Mouse (Mus musculus): ENCODE measurements at regions not wholly inside any gene's neighbourhood (a gene's known extent, or its start where the extent isn't known, plus 50 kb on each side); places are given as distances from the start of the nearest gene placed in this dataset.

DNA sequence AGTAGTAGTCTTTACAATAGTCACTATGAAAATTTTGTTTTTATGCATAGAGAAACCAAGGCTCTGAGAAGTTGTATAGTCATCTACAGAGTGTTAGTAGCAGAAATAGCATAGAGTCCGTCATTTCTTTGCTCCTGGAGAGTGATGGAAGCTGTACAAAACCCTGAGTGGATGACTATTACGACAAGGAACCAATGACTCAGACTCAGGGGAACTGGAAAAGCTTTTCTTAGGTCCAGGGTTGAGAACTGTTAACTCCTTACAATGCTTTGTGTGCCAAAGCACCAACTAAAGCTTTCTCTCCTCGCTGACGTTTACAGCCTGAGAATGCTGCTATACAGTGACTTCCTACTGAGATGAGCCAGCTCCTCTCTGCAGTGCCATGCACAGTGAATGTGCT is 773.1 kb downstream of the Gsdmc2 start:
- no peak for TF ChIP-seq CTCF (IDR thresholded peaks at IDR 0.05)
- ChIA-PET POLR2A (no interaction called here), CTCF (no interaction called here)
- no peaks in the 10 kb centered on the region for H3K27me3 ChIP-seq
- DNase-seq (ENCODE audit: low read depth, low spot score) (no peak), ATAC-seq (no peak)
- in situ Hi-C loops (cut with MboI; ENCODE audit: low pct_unique_long_range_greater_than_20kb): no loop called here

DNA sequence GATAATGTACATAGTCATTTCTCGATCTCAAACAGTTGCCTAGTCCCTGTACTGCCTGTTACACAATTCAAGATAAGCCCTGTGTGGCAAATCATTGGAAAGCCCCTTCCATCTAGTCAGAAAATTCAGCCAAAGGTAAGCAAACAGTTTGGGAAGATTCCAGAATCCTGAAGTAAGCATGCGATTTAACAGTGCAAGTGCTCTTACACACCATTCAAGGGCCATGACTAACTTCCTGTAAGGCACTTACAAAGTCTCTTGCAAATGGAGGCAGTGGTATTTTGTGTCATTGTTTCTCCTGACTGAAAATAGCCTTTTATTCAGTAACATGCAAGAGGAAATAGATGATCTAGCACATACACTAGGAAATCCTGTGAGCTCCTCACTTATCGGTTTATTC is 777.9 kb downstream of the Gsdmc2 start:
- POLR2A ChIA-PET: no interaction called here
- ATAC-seq: no peak
- no peak for TF ChIP-seq CTCF (IDR thresholded peaks at IDR 0.05)
- CTCF ChIA-PET: no interaction called here
- in situ Hi-C loops (cut with MboI; ENCODE audit: low pct_unique_long_range_greater_than_20kb): no loop called here
- no peaks in the 10 kb centered on the region for H3K27me3 ChIP-seq
- no peak for DNase-seq (ENCODE audit: low read depth, low spot score)

DNA sequence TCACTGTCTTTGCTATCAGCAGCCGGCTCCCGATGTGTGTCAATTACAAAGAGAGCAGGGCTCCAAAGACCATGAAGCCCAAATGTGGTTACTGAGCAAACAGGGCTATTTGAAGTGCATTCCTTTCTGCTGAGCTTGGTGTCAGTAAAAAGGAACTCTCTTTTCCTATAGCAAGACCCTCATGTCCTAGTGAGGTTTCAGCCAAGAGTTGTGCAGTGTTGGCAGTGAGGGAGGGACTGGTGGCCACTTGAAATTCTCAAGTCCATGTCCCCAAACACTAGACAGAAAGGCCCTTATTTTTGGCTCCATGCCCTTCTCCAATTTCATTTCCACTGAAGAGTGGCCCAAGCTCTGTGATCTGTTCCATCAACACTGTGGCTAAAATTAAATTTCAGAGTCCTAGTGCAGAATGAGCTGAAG is 778.9 kb downstream of the Gsdmc2 start:
- no peak for TF ChIP-seq CTCF (IDR thresholded peaks at IDR 0.05)
- DNase-seq (ENCODE audit: low read depth, low spot score) (no peak), ATAC-seq (peak; percentile 67)
- no peaks in the 10 kb centered on the region for H3K27me3 ChIP-seq
- ChIA-PET CTCF (no interaction called here), POLR2A (no interaction called here)
- in situ Hi-C loops (cut with MboI; ENCODE audit: low pct_unique_long_range_greater_than_20kb): no loop called here

DNA sequence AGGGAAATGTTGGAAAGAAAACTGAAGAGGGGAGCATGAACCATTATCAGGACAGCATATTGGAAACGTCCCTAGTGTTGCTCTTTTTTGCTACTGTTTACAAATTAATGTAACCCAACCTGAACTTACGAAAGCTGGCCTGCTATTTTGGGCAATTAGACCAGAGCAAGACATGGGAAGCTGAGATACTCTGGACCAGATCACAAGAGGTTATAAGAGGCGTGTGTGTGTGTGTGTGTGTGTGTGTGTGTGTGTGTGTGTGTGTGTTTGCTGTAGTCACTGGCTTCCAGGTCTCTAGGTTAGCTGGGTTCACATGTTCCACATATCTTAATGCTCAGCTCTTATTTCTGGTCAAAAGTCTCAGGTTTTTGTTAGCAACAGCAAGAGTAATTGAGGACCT is 783.1 kb downstream of the Gsdmc2 start:
- H3K27me3 ChIP-seq: no peaks in the 10 kb centered on the region
- ChIA-PET POLR2A (no interaction called here), CTCF (no interaction called here)
- no peak for ATAC-seq
- in situ Hi-C loops (cut with MboI; ENCODE audit: low pct_unique_long_range_greater_than_20kb): no loop called here
- no peak for DNase-seq (ENCODE audit: low read depth, low spot score)
- TF ChIP-seq CTCF (IDR thresholded peaks at IDR 0.05): no peak

DNA sequence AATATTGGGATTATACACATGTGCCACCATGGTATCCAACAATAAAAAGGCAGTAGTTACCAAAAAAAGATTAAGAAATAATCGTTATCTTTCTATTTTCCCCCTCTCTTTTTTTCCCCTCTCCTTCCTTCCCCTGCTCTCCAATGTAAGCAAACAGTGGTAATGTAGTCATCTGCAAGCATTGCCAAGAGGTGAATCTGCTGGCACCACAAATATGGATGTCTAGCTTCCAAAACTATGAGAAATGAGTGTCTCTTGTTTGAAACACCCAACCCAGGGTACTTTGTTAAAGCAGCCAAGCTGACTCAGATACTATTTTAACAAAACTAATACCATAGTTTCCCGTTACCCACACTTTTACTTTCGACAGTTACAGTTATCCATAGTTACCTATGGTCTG is 784.2 kb downstream of the Gsdmc2 start:
- ChIA-PET POLR2A (interaction anchor here (0.6 kb wide), 1 partner anchor 79 kb away, joined by 6 read pairs; no protein-coding TSS in a partner anchor), CTCF (no interaction called here)
- no peak for DNase-seq (ENCODE audit: low read depth, low spot score)
- in situ Hi-C loops (cut with MboI; ENCODE audit: low pct_unique_long_range_greater_than_20kb): no loop called here
- no peak for ATAC-seq
- H3K27me3 ChIP-seq: no peaks in the 10 kb centered on the region
- no peak for TF ChIP-seq CTCF (IDR thresholded peaks at IDR 0.05)

DNA sequence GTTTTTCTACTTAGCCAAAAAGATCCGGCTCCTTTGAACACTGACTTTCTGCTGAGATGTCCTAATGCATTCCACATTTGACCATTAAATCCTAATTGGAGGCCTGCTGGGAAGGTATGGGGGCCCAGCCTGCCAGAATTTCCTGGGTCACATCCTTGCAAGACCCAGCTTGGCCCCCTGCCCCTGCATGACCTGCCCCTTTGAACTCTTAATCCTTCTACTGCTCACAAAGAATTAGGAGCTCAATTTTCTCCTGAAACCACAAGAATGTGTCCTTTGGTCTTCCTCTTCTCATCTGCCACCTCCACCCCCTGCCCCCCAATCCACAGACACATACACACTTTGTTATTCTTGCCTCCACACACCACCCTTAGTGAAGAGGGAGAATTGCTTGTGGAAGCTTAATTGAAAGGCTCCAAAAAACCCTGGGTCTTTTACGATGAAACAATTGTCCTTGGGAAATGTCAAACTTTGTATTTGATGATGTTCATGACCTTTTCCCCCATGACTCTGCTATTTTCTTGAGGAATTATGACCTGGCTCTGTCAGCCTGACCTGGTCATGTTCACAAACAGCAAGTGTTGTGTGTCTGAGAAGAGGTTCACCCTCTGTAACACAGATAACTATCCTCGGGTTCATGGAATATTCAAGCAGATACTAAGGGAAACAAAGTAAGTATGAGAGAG is 792.3 kb downstream of the Gsdmc2 start:
- DNase-seq (ENCODE audit: low read depth, low spot score): no peak
- in situ Hi-C loops (cut with MboI; ENCODE audit: low pct_unique_long_range_greater_than_20kb): no loop called here
- no peak for ATAC-seq
- CTCF ChIA-PET: no interaction called here
- POLR2A ChIA-PET: no interaction called here
- H3K27me3 ChIP-seq: no peaks in the 10 kb centered on the region
- no peak for TF ChIP-seq CTCF (IDR thresholded peaks at IDR 0.05)

DNA sequence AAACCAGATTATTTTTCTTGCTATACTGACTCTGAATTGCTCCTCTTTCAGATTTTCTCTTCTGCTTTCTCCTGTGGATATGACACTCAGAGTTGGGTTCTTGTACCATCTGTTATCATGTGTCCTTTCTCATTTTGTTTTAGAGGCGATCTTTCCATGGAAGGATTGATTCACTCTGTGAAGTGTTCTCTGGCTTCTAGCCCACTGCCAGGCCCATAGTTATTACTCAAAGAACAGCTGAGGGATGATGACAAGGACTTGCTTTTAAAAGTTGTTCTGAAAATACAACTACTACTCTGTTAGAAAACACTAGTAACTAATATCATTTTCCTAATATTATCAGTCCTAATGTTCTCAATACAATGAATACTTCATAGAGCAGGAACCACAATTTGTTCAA is 794.9 kb downstream of the Gsdmc2 start:
- POLR2A ChIA-PET: no interaction called here
- in situ Hi-C loops (cut with MboI; ENCODE audit: low pct_unique_long_range_greater_than_20kb): no loop called here
- H3K27me3 ChIP-seq: no peaks in the 10 kb centered on the region
- CTCF ChIA-PET: no interaction called here
- TF ChIP-seq CTCF (IDR thresholded peaks at IDR 0.05): no peak
- no peak for ATAC-seq
- no peak for DNase-seq (ENCODE audit: low read depth, low spot score)

DNA sequence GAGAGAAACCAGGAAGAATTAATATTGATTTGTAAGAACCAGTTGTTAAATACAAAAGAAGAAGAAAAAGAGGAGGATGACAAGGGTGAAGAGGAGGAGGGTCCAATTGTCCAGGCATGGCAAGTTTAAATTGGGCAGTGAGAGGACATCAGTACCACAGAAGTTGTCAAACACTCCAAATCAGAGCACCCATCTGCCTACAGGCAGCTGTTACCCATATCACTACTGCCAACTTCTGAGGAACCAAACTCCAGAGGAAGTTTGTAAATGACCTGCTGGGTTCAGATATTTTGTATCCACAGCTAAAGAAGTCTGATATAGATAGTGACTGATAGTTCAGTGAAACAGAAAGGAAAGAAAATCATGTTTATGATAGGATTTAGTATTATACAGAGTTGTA is 802.6 kb downstream of the Gsdmc2 start:
- CTCF ChIA-PET: no interaction called here
- TF ChIP-seq CTCF (IDR thresholded peaks at IDR 0.05): no peak
- in situ Hi-C loops (cut with MboI; ENCODE audit: low pct_unique_long_range_greater_than_20kb): no loop called here

DNA sequence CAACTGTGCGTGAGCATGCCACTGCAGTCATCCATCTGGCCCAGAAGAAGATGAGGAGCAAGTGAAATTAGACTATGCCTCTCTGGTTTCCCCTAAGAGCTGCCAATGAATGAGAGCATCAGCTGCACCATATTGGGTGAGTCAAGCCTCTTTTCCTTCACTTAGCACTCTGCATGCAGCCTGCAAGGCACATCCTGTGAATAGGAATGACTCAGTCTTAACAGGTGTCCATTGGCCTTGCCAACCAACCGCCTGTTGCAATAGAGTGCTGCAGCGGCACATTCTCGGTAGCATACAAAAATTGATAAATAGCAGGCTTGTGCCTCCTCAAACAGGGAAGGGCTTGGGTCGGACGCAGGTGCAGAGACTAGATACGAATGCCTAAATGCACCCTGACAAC is 808.7 kb downstream of the Gsdmc2 start:
- in situ Hi-C loops (cut with MboI; ENCODE audit: low pct_unique_long_range_greater_than_20kb): no loop called here
- no peaks in the 10 kb centered on the region for H3K27me3 ChIP-seq
- TF ChIP-seq CTCF (IDR thresholded peaks at IDR 0.05): no peak
- POLR2A ChIA-PET: no interaction called here
- no peak for DNase-seq (ENCODE audit: low read depth, low spot score)
- no peak for ATAC-seq
- CTCF ChIA-PET: no interaction called here

More for the DNA sequence above, 802.6 kb downstream of the Gsdmc2 start:
- DNase-seq (ENCODE audit: low read depth, low spot score) (no peak), ATAC-seq (no peak)
- no peaks in the 10 kb centered on the region for H3K27me3 ChIP-seq
- POLR2A ChIA-PET: no interaction called here

DNA sequence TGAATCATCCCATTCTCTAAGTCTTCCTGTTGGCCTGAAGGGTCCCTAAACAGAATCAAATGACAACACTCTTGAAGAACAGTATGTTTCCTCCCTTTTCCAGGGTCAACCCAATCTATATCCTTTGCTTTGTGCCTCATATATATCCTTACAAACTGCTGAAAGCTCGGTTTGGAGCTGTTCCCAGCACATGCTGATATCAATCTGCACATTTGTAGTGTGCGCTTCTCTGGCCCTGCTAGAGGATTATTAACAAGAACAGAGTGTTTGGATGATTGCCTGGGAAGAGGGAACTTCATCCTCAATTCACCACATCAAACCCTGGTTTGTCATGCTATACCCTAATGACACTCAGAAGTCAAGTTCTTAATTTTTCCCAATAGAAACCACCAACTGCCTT is 824.2 kb downstream of the Gsdmc2 start:
- ChIA-PET CTCF (interaction anchor here (1.2 to 1.6 kb wide), 2 partner anchors 13 to 14 kb away, joined by 4 to 5 read pairs; no protein-coding TSS in a partner anchor), POLR2A (no interaction called here)
- DNase-seq (ENCODE audit: low read depth, low spot score) (no peak), ATAC-seq (no peak)
- TF ChIP-seq CTCF (IDR thresholded peaks at IDR 0.05): no peak
- in situ Hi-C loops (cut with MboI; ENCODE audit: low pct_unique_long_range_greater_than_20kb): no loop called here
- no peaks in the 10 kb centered on the region for H3K27me3 ChIP-seq

DNA sequence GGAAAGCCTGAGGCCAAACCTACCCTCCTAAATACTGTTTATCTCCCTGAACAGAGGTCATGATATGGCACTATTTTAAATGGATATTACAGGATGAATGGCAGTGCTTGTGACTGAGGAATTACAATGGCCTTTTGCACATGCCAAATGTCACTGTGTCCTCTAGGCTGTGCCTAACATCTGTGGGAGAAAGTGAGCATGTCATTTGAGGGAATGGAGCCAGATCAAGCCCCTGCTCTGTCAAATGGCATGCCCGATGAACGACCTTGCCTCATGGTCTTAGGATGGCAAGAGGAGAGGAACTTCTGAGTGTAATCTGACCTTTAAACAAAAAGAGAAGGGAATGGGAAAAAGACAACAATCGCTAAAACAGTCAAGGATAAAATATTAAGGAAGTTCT is 827.0 kb downstream of the Gsdmc2 start:
- ChIA-PET POLR2A (no interaction called here), CTCF (no interaction called here)
- DNase-seq (ENCODE audit: low read depth, low spot score) (no peak), ATAC-seq (no peak)
- H3K27me3 ChIP-seq: no peaks in the 10 kb centered on the region
- in situ Hi-C loops (cut with MboI; ENCODE audit: low pct_unique_long_range_greater_than_20kb): no loop called here
- TF ChIP-seq CTCF (IDR thresholded peaks at IDR 0.05): no peak

All from Patski (cell line).